Mouse (Mus musculus) gastrocnemius, adult 8-10 months (tissue): Measurements from ENCODE around the gene Stat5a. TPM values are rescaled to one million over a fixed set of nuclear protein-coding genes. Genes with fewer than 3 reads are reported as not detected.
A peak's percentile ranks its signal among the peaks of the same experiment; 100 is the strongest.

Source experiments
- DNase-seq, 2 experiments: peaks; one replicate each; pipeline ENCODE4 v3.0.0; 2022; ENCODE audit warnings: low spot score in 2 of 2
- total RNA-seq, 4 experiments: library from RNA; stranded (reverse); gene quantifications; 2 replicates each; pipeline ENCODE4 v1.2.4; 2022

Stat5a gene
- total RNA-seq, 4 experiments from 2014 or later: 10.9 to 16.8 (median 11.0) TPM

DNA sequence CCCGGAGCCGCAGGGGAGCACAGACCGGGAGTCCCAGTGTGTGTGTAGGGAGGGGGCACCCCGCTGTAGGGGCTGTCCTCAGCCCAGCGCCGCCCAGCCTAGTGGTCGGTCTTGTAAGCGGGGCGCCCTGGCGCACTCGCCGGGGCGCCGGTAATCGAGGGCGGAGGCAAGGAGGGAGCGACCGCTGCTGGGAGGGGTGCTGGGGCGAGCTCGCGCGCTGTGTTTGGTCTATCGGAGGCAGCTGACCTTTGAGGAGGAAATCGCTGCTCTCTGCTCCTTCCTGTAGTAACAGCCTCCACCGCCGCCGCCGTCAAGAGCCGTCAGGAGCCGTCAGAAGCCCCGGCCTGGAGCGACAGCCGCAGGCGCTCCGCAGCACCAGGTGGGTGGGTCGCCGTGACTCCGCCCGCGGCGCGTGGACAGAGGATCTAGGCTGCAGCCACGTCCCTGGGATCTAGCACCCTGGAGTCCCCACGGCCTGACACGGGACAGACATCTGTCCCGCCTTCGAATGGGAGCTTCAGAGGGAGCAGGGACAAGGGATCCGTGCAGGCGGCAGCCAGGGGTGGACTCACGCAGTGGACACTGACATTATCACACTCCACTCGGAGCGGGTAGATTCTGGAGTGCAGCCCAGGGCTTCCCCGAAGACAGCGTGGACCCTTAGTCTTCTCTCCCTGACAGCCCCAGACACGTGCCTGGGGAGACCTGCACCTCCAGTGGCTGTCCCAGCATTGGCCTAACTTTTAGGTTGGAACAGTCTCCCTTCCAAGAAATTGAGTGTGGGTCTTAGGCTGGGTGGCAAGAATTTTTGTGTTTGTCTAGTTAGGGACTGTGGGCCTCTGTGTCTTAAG is 1.3 kb downstream of the Stat5a start:
- peak; percentile 75 to 85 for DNase-seq

DNA sequence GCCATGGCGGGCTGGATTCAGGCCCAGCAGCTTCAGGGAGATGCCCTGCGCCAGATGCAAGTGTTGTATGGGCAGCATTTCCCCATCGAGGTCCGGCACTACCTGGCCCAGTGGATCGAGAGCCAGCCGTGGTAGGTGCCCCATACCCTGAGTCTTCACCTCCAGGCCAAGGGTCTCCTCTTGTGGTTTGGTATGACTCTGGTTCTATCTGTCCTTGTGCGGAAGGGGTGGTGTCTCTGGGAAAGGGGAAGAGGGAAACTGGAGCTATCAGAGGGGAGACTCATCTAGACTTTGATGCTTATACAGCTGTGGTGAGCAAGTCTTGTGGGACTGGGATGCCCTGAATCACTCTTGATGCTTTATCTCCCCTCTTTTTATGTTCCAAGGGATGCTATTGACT is 2.2 kb downstream of the Stat5a start:
- no peak for DNase-seq

- no peak for DNase-seq
Observed at GRCm38 (mm10) chr11:100861836-100862235, 2.7 kb downstream of the Stat5a start.

DNA sequence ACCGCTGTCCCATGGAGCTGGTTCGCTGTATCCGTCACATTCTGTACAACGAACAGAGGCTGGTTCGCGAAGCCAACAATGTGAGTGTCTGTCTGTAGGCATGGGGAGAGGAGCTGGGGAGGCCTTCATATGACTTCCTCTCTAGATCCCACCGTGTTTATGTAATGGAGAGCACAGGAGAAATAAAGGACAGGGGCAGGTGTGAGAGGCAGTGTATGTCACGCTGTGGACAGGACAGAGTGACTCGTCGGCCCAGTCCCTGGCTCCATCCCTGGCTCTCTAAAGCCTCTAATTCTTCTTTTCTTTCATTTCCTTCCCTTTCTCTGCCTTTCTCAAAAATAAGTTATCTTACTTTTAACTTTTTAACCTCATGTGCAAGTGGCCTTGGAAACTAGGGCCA is 4.0 kb downstream of the Stat5a start:
- DNase-seq: no peak

GRCm38 (mm10) chr11:100865618-100866017 is 6.5 kb downstream of the Stat5a start:
- no peak for DNase-seq

DNA sequence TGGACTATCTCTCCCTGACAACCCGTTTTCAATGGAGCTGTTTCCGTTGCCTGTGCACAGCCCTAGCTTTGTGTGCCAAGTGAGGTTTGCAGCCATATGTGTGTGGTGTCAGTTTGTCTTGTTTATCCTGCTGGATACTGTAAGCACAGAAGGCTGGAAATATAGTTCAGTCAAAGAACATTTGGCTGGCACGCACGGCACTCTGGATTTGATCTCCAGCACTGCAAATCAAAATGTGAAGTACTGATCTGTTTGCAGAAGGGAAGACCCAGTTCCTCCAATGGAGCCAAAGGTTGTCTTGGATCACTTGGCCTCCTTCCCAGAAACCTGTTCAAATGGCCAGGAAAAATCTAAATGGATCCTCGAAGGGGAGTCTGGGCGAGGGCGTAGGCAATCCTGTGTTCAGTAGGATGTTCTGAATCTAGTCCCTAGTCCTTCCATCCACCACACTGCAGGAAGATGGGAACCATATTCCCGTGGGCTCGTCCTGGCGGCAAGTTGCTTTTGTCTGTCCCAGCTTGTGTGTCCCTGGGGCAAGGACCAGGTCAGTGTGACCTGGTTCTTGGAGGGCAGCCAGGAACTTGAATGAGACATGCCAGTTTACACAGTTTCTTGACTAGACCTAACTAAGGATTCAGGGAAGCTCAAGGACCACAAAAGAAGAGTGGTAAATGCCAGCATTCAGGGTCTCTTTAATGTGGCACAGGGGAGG is 11.3 kb downstream of the Stat5a start:
- no peak for DNase-seq

GRCm38 (mm10) chr11:100870968-100871350 is 11.8 kb downstream of the Stat5a start:
- no peak for DNase-seq

GRCm38 (mm10) chr11:100875761-100876160 is 16.6 kb downstream of the Stat5a start:
- DNase-seq: no peak

DNA sequence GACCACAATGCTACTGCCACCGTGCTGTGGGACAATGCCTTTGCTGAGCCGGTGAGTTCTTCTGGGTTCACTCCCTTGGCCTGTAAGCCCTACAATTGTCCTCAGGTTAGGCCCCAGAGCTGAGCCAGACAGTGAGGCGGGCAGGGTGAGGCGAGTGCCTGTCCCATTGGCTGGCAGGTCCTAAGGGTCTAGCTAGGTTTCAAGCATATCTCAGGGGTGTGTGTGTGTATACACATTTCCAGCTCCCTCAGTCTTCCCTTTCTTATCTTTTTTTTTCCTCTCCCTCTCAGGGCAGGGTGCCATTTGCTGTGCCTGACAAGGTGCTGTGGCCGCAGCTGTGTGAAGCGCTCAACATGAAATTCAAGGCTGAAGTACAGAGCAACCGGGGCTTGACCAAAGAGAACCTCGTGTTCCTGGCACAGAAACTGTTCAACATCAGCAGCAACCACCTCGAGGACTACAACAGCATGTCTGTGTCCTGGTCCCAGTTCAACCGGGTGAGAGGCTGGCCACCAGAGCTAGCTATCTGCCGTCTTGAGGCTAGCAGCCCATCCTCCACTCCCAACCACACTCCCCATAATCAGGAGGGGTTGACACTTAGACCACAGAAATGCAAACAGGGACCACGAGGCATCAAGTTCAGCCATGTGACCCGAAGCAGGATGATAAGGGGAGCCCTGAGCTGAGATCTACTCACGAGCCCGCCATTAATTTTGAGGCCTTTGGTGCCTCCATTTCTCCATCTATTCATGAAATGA is 20.3 kb downstream of the Stat5a start:
- no peak for DNase-seq

DNA sequence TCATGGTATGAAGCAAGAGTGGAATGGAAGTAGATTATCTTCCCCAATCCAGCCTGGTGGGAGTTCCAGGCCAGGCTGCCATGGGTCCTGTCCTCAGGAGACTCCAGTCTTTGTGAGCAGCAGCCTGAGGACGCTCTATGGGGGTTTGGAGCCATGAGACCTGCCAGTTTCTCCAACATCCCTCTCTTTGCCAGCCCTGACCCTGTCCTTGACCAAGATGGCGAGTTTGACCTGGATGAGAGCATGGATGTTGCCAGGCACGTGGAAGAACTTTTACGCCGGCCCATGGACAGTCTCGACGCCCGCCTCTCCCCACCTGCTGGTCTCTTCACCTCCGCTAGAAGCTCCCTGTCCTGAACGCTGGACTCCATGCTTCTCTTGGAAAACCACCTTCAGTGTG is 24.5 kb downstream of the Stat5a start:
- no peak for DNase-seq

DNA sequence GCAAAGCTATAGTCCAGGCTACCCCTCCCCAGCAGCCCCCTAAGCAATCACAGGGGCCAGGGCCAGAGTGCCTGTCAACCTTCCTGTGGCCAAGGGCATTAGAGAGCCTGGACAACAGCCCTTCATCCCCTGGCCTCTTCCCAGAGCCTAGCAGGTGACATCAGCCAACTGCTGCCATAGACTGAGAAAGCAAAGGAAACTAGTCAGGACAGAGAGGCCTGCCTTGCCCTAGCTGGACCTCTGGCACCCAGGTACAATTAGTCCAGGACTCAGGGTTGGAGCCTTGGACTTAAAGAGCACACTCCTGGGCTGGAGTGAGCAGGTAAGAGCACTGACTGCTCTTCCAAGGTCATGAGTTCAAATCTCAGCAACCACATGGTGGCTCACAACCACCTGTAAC is 26.3 kb downstream of the Stat5a start:
- DNase-seq: no peak

DNA sequence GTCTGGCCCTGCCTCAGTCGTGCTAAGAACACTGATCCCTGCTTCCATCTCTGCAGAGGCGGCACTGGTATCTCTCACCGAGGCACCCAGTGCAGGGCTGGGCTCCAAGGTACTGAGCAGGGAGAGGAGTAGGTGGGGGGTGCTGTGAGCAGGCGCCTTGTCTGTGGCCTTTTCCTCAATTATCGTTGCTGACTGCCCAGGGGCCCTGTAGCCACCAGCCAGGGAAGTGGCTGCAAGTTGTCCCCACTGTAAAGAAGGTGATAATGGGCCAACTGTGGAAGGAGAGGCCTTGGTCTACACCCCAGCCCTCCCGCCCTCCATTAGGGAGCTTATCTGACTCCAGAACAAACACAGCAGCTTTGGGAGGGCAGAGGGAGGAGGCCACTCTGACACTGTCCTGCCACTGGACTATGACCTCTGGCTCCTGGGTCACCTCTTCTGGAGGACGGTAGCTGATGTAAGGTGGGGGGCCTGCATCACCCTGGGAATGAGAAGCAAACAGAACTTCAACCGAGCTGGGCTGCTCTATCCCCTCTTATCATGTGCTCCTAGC is 27.1 kb downstream of the Stat5a start:
- no peak for DNase-seq

- DNase-seq: no peak
Observed at GRCm38 (mm10) chr11:100887236-100887635, 28.1 kb downstream of the Stat5a start.

GRCm38 (mm10) chr11:100887764-100888163 is 28.6 kb downstream of the Stat5a start:
- no peak for DNase-seq

DNA sequence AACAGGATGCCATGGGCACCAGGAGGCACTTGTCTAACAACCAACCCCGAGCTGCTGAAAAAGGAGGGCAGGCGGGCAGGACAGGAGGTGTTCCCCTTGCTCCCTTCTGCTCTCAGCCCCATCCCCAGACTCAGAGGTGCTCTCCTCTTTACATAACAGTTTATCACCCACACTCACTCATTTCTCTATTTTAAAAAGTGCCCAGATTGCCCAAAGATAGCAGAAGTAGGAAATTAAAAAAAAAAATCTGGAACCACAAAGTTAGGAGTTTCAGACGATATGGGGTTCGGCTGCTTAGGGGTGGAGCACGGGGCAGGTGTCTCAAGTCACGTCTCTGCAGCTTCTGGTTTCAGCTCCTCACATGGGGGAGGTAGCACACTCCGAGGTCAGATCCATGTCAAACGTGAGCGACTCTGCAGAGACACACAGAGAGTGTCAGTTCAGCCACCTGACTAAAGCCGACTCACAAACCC is 29.2 kb downstream of the Stat5a start:
- no peak for DNase-seq

DNA sequence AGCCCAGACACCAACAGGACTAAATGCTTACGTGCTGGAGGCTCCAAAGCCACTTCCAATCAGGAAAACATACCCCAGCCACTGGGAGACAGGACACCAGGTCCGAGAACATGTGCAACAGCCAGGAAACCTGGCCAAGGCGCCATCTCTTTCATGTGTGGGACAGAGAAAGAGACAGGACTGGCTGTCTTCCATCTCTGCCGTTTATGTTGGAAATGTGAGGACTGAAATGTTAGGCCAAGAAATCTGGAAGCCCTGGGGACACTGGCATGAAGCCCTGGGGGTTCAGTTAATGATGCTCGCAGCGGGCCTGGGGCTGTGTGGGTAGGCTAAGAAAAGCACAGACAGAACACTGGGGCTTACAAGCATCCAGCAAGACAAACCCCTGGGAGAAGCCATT is 31.3 kb downstream of the Stat5a start:
- no peak for DNase-seq

DNA sequence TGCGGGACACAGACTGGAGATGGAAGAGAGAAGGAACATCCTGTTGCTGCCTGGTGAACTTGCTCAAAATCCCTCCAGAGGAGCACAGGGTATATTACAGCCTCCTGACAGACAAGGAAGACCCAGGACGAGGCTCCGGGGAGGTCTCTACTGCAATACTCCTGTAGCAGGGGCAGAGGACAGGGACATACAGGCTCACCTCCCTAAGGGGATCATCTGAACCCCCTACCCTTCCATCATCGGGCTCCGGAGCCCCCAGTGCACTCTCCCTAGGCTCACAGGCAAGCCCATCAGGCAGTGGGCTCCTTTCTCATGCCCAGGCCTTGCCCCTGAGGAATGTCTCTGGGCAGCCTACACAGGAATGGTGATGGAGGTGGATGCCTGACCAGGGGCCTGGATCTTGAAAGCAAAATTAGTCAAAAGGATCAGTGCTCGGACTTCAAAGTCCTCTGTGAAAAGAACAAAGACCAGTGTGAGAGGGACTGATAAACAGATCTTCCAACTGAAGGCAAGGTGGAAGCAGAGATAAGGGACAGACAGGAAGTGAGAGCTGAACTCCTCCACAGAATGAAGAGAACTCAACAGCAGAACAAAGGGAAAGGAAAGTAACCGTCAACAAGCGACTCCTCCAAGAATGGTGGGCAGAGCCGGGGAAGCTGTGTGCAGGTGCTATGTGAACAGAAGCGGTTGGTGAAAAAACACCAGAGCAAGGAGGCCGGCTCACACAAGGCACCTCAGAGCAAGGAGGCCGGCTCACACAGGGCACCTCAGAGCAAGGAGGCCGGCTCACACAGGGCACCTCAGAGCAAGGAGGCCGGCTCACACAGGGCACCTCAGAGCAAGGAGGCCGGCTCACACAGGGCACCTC is 32.3 kb downstream of the Stat5a start:
- no peak for DNase-seq

DNA sequence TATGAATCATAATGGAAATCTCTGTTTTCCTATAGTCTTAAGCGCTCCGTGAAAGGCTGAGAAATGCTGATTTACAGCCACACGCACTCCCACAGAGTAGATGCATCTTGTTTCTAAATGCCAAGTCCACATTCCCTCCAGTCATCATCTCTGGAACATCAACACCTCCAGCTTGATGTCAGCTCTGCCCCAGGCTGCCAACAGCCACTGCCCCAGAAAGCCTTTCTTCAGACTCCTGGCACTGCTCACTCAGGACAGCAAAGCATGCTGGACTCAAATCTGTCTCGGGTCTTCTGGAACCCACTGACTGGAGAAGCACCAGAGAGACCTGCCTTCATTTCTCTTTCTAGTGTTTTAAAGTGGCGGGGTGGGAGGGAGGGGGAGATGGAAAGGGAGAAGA is 33.3 kb downstream of the Stat5a start:
- DNase-seq: peak in 1 of 2 experiments; percentile 58

- peak; percentile 81 to 88 for DNase-seq
Observed at GRCm38 (mm10) chr11:100893482-100893881, 34.3 kb downstream of the Stat5a start.

- no peak for DNase-seq
Observed at GRCm38 (mm10) chr11:100894146-100894918, 35.2 kb downstream of the Stat5a start.
